Mouse (Mus musculus) thymus, postnatal 25 days (tissue): ENCODE results near the gene F8a.
"Not testable (repeated sequence)": the region's sequence is repeated elsewhere in the genome, so short reads cannot be mapped to it uniquely, and the experiment has no call there.

Experiments used
- DNase-seq: peaks from one replicate; pipeline ENCODE4 v3.0.0; 2022

Gene F8a

DNA sequence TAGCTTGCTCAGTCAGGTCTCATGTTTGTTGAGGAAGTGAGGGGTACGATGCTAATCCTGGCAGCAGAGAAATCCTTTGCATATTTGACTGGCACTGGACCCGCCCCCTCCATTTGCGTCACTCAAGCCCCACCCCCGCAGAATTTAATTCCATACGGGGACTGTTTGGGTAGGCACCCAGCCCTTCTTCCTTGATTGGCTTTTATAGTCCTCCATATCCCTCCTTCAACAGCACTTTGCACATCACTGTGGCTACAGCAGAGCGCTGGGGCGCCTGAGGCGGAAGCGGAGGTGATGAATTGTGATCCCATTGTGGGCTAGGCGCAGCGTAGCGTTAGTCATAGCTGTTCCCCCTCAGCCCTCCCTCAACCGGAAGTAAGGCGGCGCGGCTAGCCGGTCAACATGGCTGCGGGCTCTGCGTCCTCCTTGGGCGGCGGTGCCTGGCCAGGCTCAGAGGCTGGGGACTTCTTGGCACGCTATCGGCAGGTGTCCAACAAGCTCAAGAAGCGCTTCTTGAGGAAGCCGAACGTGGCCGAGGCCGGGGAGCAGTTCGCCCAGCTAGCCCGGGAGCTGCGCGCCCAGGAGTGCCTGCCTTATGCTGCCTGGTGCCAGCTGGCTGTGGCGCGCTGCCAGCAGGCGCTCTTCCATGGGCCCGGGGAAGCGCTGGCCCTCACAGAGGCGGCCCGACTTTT is at the start of gene F8a:
F8a (plus strand) TSS at position 378 of the 692 bp plus-strand sequence.
- DNase-seq: peak; percentile 81

- DNase-seq: peak; percentile 23
Observed at GRCm38 (mm10) chrX:73191934-73192333, 36.2 kb upstream of the F8a start, which contains the start of gene Xlr3b. Gene Xlr3b (plus strand): TSS chrX:73192207.

DNA sequence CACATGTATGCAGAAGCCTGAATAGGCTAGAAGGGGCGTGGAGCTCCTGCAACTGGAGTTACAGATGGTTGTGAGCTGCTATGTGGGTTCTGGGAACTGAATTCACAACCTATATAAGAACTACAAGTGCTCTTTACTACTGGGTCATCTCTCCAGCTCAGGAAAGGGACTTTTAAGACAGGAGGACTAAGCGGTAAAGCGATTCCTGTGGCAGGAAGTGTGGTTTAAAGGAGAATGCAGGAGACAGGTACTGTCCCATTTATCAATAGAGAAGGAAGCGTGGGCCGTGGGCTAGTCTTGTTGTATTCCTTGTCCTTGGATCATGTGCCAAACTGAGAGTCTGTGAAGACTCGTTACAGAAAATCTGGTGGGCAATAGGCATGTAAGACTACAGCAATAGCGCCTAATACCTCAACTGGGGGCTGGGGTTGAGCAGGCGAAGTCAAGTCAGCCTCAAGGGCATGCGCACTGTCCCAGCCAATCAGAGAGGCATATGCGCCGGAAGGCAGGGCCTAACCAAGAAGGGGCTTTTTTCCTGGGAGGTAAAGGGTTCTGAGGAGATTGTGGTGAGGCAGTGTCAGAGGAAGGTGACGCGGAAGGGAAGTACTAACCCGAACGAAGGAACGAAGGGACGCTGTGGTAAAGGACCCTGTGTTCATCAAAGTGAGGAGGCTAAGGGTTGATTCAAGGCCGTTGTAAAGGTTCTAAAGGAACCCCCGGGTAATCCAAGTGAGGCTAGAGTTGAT is 14.1 kb upstream of the F8a start, which contains the start of gene Xlr4b:
Xlr4b (plus strand) TSS at position 515 of the 746 bp plus-strand sequence.
- DNase-seq: peak; percentile 44

- DNase-seq: no peak
Observed at GRCm38 (mm10) chrX:73225365-73225764, 2.7 kb upstream of the F8a start.

DNA sequence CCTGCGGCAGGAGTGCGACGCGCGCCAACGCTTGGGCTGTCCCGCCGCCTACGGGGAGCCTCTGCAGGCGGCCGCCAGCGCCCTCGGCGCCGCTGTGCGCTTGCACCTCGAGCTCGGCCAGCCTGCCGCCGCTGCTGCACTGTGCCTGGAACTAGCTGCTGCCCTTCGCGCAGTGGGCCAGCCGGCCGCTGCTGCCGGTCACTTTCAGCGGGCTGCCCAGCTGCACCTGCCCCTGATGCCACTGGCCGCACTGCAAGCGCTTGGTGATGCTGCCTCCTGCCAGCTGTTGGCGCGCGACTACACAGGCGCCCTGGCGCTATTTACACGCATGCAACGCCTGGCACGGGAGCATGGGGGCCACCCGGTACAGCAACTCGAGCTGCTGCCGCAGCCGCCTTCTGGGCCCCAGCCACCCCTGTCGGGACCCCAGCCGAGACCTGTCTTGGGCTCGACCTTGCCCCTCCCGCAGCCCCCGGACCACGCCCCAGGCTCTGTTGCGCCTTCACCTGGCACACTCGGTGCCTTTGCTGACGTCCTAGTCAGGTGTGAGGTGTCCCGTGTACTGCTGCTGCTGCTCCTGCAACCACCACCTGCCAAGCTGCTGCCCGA is 619 bp downstream of the F8a start:
- peak; percentile 76 for DNase-seq

DNA sequence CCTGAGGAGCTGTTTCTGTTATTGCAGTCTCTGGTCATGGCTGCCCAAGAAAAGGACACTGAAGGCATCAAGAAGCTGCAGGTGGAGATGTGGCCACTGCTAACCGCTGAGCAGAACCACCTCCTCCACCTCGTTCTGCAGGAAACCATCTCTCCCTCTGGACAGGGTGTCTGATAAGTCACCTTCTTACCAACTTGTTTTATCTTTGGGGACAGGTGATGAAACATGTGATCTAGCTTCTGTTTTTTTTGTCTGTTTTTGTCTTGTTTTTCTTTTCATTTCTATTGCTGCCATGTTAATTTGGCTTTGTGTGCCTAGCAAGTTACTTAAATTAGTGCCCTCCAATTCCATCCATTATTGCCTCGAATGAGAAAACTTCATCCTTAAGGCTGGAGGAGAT is 1.2 kb downstream of the F8a start:
- DNase-seq: no peak

DNA sequence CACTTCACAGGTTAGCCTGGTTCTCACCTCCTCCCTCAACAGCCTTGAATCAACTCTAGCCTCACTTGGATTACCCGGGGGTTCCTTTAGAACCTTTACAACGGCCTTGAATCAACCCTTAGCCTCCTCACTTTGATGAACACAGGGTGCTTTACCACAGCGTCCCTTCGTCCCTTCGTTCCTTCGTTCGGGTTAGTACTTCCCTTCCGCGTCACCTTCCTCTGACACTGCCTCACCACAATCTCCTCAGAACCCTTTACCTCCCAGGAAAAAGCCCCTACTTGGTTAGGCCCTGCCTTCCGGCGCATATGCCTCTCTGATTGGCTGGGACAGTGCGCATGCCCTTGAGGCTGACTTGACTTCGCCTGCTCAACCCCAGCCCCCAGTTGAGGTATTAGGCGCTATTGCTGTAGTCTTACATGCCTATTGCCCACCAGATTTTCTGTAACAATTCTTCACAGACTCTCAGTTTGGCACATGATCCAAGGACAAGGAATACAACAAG is 14.8 kb downstream of the F8a start, which contains the start of gene Xlr4c:
Xlr4c (minus strand) TSS at position 310 of the 505 bp plus-strand sequence.
- DNase-seq: peak; percentile 12

DNA sequence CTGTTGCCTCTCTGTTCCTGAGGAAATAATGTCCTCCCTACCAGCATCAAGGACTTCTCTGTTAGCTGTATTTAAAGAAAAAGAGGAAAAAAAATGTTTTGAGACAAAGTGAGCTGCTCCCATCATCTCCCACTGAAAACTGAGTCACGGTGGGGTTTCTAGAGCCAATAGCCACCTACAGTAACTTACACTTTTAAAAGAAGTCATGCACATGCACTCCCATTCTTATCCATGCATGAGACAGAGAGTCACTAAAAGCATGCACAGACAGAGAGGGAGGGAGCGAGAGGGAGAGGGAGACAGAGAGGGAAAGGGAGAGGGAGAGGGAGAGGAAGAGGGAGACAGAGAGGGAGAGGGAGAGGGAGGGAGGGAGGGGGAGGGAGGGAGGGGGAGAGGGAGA is 34.3 kb downstream of the F8a start:
- DNase-seq: not testable (repeated sequence)

- DNase-seq: not testable (repeated sequence)
Observed at GRCm38 (mm10) chrX:73265270-73265669, 37.2 kb downstream of the F8a start, which contains the start of gene Xlr3c. Gene Xlr3c (minus strand): TSS chrX:73265390.
